Mouse (Mus musculus): Measurements from ENCODE around the gene Ndufb6. TPM values are rescaled to one million over a fixed set of nuclear protein-coding genes. Genes with fewer than 3 reads are reported as not detected.

Ndufb6 gene
- total RNA-seq, 2 experiments from 2014 or later = 213 to 214 TPM

Other genes starting within 250 kb of the Ndufb6 start
- gene Aco1, start 136.3 kb downstream of the Ndufb6 start, total RNA-seq (2021) = 10 to 100 TPM; 37.1 to 44.8 TPM
- gene Ddx58, start 39.6 kb downstream of the Ndufb6 start, total RNA-seq (2021) = 1 to 10 TPM; 3.0 to 4.4 TPM
- gene Smim27, start 9.8 kb downstream of the Ndufb6 start, total RNA-seq (2021) = 10 to 100 TPM; 12.6 to 14.8 TPM
- gene Topors, start 9.6 kb downstream of the Ndufb6 start, total RNA-seq (2021) = 10 to 100 TPM; 15.9 to 18.5 TPM
- 10 to 100 TPM; 11.5 to 11.8 TPM for gene Tmem215, start 192.8 kb upstream of the Ndufb6 start, total RNA-seq (2021)

Data from layer of hippocampus, postnatal 14 days (tissue).